Mouse (Mus musculus): Measurements from ENCODE around the gene Bmp8a. TPM values are rescaled to one million over a fixed set of nuclear protein-coding genes. Genes with fewer than 3 reads are reported as not detected.

Gene Bmp8a
- not detected for polyA plus RNA-seq (2017; shearing (Covaris generic))

DNA sequence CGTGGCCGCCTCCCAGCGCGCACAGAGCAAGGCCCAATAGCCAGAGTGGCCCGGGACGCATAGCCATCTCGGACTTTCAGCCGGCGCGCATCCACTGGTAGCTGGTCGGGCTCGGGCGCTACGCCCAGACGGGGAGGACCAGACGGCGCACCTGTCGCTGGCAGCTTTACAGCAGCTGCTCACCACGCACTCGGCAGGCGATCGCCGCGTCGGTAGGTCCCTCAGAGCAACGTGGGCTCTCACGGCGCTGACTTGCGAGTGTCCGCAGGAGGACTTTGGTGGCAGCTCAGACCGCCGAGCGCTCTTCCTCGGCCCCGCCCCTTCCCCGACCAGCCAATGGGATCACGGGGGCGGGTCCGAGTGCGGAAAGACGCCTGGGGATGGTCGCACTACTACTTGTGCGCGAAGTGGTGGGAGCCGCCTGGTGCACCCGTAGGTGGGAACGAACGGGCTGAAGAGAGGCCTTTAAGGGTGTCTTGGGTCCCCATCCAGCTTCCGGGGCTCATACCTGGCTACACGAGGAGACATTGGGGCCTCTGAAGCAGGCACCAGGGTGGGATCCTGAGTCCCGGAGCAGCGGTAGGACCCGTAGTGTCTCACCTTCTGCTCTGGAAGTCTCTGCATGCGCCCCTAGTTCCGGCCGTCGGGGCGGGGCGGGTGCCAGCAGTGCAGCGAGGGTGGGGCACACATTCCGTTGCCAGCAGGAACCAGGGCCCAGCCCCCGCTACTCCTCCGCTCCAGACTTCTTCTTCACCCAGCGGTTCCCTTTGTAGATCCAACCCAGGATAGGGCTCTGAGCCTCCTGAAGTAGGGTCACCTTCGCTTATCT, at the start of gene Bmp8a:
Gene Bmp8a (minus strand): TSS at position 611 of the 829 bp plus-strand sequence.

DNA sequence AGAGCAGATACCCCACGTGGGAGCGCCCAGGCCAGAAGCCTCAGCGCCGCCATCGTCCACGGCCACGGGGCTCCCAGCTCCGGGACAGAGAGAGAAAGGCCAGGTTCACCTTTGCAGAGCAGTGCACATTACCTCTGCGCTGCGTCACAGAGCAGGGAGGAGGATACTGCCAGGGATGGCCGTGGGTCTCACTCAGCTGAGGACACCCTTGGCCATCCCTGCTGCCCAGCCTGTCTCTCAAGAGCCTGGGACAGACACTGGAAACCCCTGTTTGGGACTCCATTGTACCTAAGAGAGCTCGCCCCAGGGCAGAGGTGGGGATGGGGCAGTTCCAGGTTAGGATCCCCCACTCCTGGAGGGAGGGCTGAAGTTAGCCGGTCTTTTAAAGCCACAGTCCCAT, 19.5 kb downstream of the Bmp8a start, which contains the start of gene Oxct2a:
Gene Oxct2a (minus strand): TSS at position 101 of the 400 bp plus-strand sequence.

Other genes with a start within 250 kb of the Bmp8a start
- gene Bmp8b, start 238.1 kb downstream of the Bmp8a start, polyA plus RNA-seq (2017; shearing (Covaris generic)): 0.15 TPM
- not detected for gene Oxct2b, start 227.0 kb downstream of the Bmp8a start, polyA plus RNA-seq (2017; shearing (Covaris generic))
- 96.6 TPM for gene Ppie, start 203.3 kb downstream of the Bmp8a start, polyA plus RNA-seq (2017; shearing (Covaris generic))
- gene Hpcal4, start 160.0 kb downstream of the Bmp8a start, polyA plus RNA-seq (2017; shearing (Covaris generic)): not detected
- gene Nt5c1a, start 141.7 kb downstream of the Bmp8a start, polyA plus RNA-seq (2017; shearing (Covaris generic)): not detected
- gene Heyl, start 109.7 kb downstream of the Bmp8a start, polyA plus RNA-seq (2017; shearing (Covaris generic)): 0.12 TPM
- 7.2 TPM for gene Pabpc4, start 80.9 kb downstream of the Bmp8a start, polyA plus RNA-seq (2017; shearing (Covaris generic))
- gene Oxct2a, start 19.6 kb downstream of the Bmp8a start, polyA plus RNA-seq (2017; shearing (Covaris generic)): not detected